Mouse (Mus musculus) forebrain, embryonic 11.5 days (tissue): Measurements from ENCODE around the gene Exo1. TPM values are rescaled to one million over a fixed set of nuclear protein-coding genes. Genes with fewer than 3 reads are reported as not detected.

Source experiments
- ATAC-seq: fragments of 200-750 bp; cut with Nextera tagmentation; replicated peaks from 2 replicates; pipeline ENCODE4 v1.8.0; 2017; ENCODE audit warnings: moderate TSS enrichment; ENCODE audit not compliant: low FRiP score
- DNase-seq: peaks from one replicate; pipeline ENCODE4 v3.0.0-alpha.2; 2017; ENCODE audit warnings: low spot score
- H3K27ac ChIP-seq: fragments of 300-500 bp; sonication (generic); 2 replicates; pipeline ENCODE4 v1.5.1; 2014; ENCODE audit warnings: low read depth, low read length
- H3K27me3 ChIP-seq: fragments of 300-500 bp; sonication (generic); 2 replicates; pipeline ENCODE4 v1.6.1; 2014; ENCODE audit warnings: mild to moderate bottlenecking, low read length, mixed read lengths; ENCODE audit not compliant: control insufficient read depth, insufficient read depth
- H3K36me3 ChIP-seq: fragments of 300-500 bp; sonication (generic); 2 replicates; pipeline ENCODE4 v1.6.1; 2014; ENCODE audit warnings: mild to moderate bottlenecking, low read length, moderate library complexity, mixed read lengths; ENCODE audit not compliant: control insufficient read depth, insufficient read depth
- H3K4me1 ChIP-seq: fragments of 300-500 bp; sonication (generic); replicated peaks from 2 replicates; pipeline ENCODE4 v1.6.1; 2014; ENCODE audit warnings: low read length, mixed read lengths; ENCODE audit not compliant: control insufficient read depth, insufficient read depth
- H3K4me2 ChIP-seq: fragments of 300-500 bp; sonication (generic); 2 replicates; pipeline ENCODE4 v1.6.1; 2014; ENCODE audit warnings: low read depth, mild to moderate bottlenecking, low read length, moderate library complexity, mixed read lengths; ENCODE audit not compliant: severe bottlenecking
- H3K4me3 ChIP-seq: fragments of 300-500 bp; sonication (generic); 2 replicates; pipeline ENCODE4 v1.5.1; 2014; ENCODE audit warnings: low read depth, low read length
- H3K9ac ChIP-seq: fragments of 300-500 bp; sonication (generic); 2 replicates; pipeline ENCODE4 v1.6.1; 2014; ENCODE audit warnings: low read length
- H3K9me3 ChIP-seq: fragments of 300-500 bp; sonication (generic); 2 replicates; pipeline ENCODE4 v1.6.1; 2016; ENCODE audit warnings: low read length, mixed read lengths; ENCODE audit not compliant: control insufficient read depth
- WGBS: fragments of 180-500 bp; shearing (Covaris S2); extraction: QIAGEN DNeasy Blood & Tissue Kit; methylation state at CpG from one replicate; pipeline ENCODE4 v1.1.7; 2014; 5-methylcytosine and 5-hydroxymethylcytosine counted together
- polyA plus RNA-seq: library from polyadenylated mRNA; unstranded; fragments of >200 nt; fragmentation: Nextera tagmentation; extraction: Ambion mirVana; gene quantifications from 2 replicates; pipeline ENCODE4 v1.2.1, GENCODE M21; 2014

Exo1 gene
- polyA plus RNA-seq, 1 experiment from 2014 or later, result 161 TPM

GRCm38 (mm10) chr1:175936282-175936737 lies 55.9 kb downstream of the Exo1 start:
- peak; percentile 88 for ATAC-seq
- peak; percentile 73 for DNase-seq
- WGBS, result 11% methylated on average over 11 of the region's 11 CpGs
- H3K4me3 ChIP-seq, result no peak overlapping the region
- no peaks in the 10 kb centered on the region for H3K27me3 ChIP-seq
- no peaks in the 10 kb centered on the region for H3K36me3 ChIP-seq
- no peaks in the 10 kb centered on the region for H3K9me3 ChIP-seq
- no peaks in the 10 kb centered on the region for H3K4me1 ChIP-seq
- H3K27ac ChIP-seq, result no peak overlapping the region
- H3K4me2 ChIP-seq, result peak overlapping the region; percentile 39
- H3K9ac ChIP-seq, result peak overlapping the region; percentile 16; the same call in 1 of the 2 replicates

GRCm38 (mm10) chr1:175938731-175939130 lies 58.4 kb downstream of the Exo1 start:
- DNase-seq, result no peak
- Histone ChIP-seq H3K9me3 (no peaks in the 10 kb centered on the region), H3K4me2 (no peak overlapping the region), H3K9ac (no peak overlapping the region), H3K36me3 (no peaks in the 10 kb centered on the region), H3K27me3 (no peaks in the 10 kb centered on the region), H3K27ac (no peak overlapping the region), H3K4me3 (no peak overlapping the region), H3K4me1 (no peaks in the 10 kb centered on the region)
- no peak for ATAC-seq
- 80% methylated on average over 3 of the region's 3 CpGs for WGBS

GRCm38 (mm10) chr1:175943168-175943567 lies 62.8 kb downstream of the Exo1 start:
- no peak for DNase-seq
- no peaks in the 10 kb centered on the region for H3K9me3 ChIP-seq
- H3K9ac ChIP-seq, result no peak overlapping the region
- no peak overlapping the region for H3K4me3 ChIP-seq
- H3K4me1 ChIP-seq, result no peaks in the 10 kb centered on the region
- no peak overlapping the region for H3K4me2 ChIP-seq
- H3K36me3 ChIP-seq, result no peaks in the 10 kb centered on the region
- H3K27me3 ChIP-seq, result no peaks in the 10 kb centered on the region
- WGBS, result 93% methylated on average over 7 of the region's 7 CpGs
- no peak overlapping the region for H3K27ac ChIP-seq
- no peak for ATAC-seq

GRCm38 (mm10) chr1:175946718-175947315 lies 66.4 kb downstream of the Exo1 start:
- Histone ChIP-seq H3K4me3 (no peak overlapping the region), H3K4me2 (no peak overlapping the region), H3K27ac (no peak overlapping the region), H3K9ac (no peak overlapping the region), H3K4me1 (no peaks in the 10 kb centered on the region), H3K9me3 (no peaks in the 10 kb centered on the region), H3K36me3 (no peaks in the 10 kb centered on the region), H3K27me3 (no peaks in the 10 kb centered on the region)
- ATAC-seq, result no peak
- DNase-seq, result no peak
- WGBS, result 81% methylated on average over 4 of the region's 4 CpGs

GRCm38 (mm10) chr1:175950421-175950820 lies 70.0 kb downstream of the Exo1 start:
- Histone ChIP-seq H3K4me1 (no peaks in the 10 kb centered on the region), H3K27me3 (no peaks in the 10 kb centered on the region), H3K27ac (no peak overlapping the region), H3K4me3 (no peak overlapping the region), H3K9me3 (no peaks in the 10 kb centered on the region), H3K36me3 (no peaks in the 10 kb centered on the region), H3K4me2 (no peak overlapping the region), H3K9ac (no peak overlapping the region)
- WGBS, result 79% methylated on average over 3 of the region's 3 CpGs
- ATAC-seq (no peak), DNase-seq (no peak)

- no peak overlapping the region for H3K27ac ChIP-seq
- H3K36me3 ChIP-seq, result no peaks in the 10 kb centered on the region
- 86% methylated on average over 2 of the region's 2 CpGs for WGBS
- H3K27me3 ChIP-seq, result no peaks in the 10 kb centered on the region
- no peak overlapping the region for H3K9ac ChIP-seq
- DNase-seq (no peak), ATAC-seq (no peak)
- no peak overlapping the region for H3K4me2 ChIP-seq
- no peaks in the 10 kb centered on the region for H3K4me1 ChIP-seq
- no peak overlapping the region for H3K4me3 ChIP-seq
- H3K9me3 ChIP-seq, result no peaks in the 10 kb centered on the region
Observed at GRCm38 (mm10) chr1:175950851-175951250, 70.5 kb downstream of the Exo1 start.

- Histone ChIP-seq H3K9me3 (no peaks in the 10 kb centered on the region), H3K4me1 (no peaks in the 10 kb centered on the region), H3K9ac (no peak overlapping the region), H3K4me2 (no peak overlapping the region), H3K27ac (no peak overlapping the region), H3K4me3 (no peak overlapping the region), H3K27me3 (no peaks in the 10 kb centered on the region), H3K36me3 (no peaks in the 10 kb centered on the region)
- 87% methylated on average over 2 of the region's 2 CpGs for WGBS
- DNase-seq (no peak), ATAC-seq (no peak)
Observed at GRCm38 (mm10) chr1:175961786-175962185, 81.4 kb downstream of the Exo1 start.

Other genes starting within 250 kb of the Exo1 start
- 11.5 and 12.6 TPM in 2 replicates for gene Opn3, start 187.8 kb upstream of the Exo1 start, polyA plus RNA-seq
- 6.4 and 7.7 TPM in 2 replicates for gene Chml, start 187.7 kb upstream of the Exo1 start, polyA plus RNA-seq
- gene Wdr64, start 182.0 kb upstream of the Exo1 start, polyA plus RNA-seq, result not detected in 2 replicates
- 0.20 and 0.31 TPM in 2 replicates for gene Gm38100, start 39.7 kb downstream of the Exo1 start, polyA plus RNA-seq
- gene Rbm8a2, start 98.5 kb downstream of the Exo1 start, polyA plus RNA-seq, result 0.67 and 1.0 TPM in 2 replicates